Mouse (Mus musculus): Measurements from ENCODE around the gene Trex1.

- TF ChIP-seq CTCF (IDR thresholded peaks at IDR 0.05; ENCODE audit: insufficient read depth, low read depth, low read length) = no peak
- TF ChIP-seq POLR2A (IDR thresholded peaks at IDR 0.05; ENCODE audit: insufficient read depth, low read depth, low read length) = no peak
These were observed 37.8 kb upstream of the Trex1 start for GRCm38 (mm10) chr9:109097291-109097690.
